Mouse (Mus musculus) embryonic fibroblast, embryonic 13.5 days (primary cell): ENCODE results near the gene Pole3.

Experiments used
- CTCF ChIP-seq: IDR thresholded peaks from 2 replicates; pipeline ENCODE4 v1.5.1; 2011; ENCODE audit warnings: mild to moderate bottlenecking, control low read depth, low read length, moderate library complexity, borderline replicate concordance; ENCODE audit not compliant: insufficient read depth
- POLR2A ChIP-seq: IDR thresholded peaks from 2 replicates; pipeline ENCODE4 v1.6.1; 2011; ENCODE audit warnings: low read depth, mild to moderate bottlenecking, control low read depth, low read length, moderate library complexity

DNA sequence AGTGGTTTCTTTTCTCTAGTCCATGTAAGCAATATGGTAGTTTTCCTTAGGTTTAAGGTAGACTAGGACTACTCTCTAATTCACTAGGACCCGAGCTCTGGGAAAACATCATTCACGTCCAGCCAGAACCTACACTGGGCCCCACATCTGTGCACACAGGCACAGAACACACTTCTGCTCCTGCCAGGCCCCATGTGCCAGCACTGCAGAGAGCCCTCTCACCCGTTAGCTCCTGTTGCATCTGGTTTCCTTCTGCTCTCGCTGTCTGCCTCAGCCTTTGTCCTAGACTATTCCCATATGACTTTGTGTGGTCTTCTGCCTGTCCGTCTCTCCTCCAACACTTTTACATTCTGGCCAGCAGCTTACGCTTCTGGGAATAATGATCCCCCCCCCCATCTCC is 8.9 kb upstream of the Pole3 start:
- TF ChIP-seq CTCF: no peak
- TF ChIP-seq POLR2A: no peak
